Mouse (Mus musculus): ENCODE results near the gene Fbxo6. TPM values are rescaled to one million over a fixed set of nuclear protein-coding genes. Genes with fewer than 3 reads are reported as not detected.

The Fbxo6 gene
- 13.5 and 15.8 TPM in 2 replicates for total RNA-seq (2023)

DNA sequence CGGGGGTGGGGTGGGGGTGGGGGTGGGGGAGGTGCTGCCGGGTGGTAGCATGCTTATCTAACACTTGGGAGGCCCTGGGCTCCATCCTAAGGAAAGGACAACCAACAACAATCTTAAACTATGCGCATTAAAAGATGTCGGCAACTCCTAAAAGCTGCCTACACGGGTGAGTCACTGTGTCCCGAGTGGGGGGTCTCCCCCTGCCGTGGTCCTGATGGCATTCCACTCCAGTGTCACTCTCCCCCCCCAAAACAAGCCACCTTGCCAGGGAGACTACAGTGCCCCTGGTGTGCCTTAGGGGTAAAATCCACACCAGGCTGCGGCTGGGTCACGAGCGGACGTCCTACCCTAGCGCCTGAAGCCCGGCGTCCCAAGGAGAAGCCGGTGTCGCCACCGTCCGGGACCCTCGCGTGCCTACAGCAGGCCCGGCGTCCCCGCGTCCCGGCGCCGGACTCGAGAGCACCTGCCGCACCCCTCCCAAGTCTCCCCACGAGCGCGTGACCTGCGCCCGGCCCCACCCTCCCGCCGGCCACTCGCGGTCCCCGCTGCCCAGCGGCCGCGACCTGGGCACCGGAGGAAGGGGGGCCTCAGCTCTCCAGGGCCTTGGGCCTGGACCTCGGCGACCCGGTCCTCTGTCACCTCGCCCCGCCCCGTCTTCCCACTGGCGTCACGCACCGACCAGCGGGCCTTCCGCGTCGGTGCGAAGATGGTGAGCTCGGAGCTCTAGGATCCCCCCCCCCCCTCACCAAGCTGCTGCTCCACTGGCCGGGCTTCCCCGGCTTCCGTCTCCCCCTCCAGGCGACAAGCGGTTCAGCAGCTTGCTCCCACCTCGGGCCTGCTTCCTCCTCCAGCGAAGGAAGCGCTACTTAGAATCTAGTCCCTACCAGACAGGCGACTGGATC, at the start of gene Fbxo6:
Gene Fbxo6 (minus strand): TSS at position 874 of the 902 bp plus-strand sequence.

DNA sequence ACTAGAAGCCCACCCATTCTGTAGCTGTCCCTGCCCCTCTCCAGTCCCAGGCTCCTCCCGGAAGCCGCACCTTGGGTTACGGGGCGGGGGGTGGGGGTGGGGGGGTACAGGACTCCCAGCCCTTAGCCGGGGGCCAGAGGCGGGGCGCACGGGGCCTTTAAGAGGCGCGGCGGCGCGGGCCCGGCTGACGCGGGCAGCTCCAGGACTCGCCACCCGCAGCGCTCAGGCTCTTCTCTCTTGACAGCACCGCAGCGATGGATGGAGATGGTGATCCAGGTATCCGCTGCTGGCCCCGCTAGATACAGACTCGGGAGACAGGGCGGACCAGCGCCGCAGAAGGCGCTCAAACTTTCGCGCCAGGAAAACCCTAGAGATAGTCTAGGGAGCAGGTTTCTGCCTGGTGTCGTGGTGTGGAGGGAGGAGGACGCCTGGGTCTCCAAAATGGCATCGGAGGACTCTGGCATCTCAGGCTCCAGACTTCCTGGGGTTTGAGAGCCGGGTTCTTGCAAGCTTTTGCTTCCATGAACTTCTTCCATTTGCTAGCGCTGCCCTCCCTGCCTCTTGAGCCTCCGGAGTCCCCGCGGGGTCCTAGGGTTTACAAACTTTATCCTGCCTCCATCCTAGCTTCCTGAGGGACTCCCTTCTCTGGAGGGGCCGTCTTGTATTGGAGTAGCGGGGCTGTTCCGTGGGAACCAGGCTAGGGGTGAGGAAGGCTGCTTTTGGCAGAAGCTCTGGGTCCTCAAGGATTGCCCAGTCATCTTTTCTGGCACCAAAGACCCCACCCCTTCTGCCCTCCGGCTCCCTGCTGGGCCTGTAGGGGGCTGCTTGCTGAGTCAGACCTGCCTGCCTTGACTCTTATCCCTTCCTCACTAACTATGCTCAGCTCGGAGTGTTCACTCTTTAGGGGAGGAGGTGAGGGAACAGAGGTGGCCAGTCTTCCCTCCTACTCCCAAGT, 8.8 kb upstream of the Fbxo6 start, which contains the start of the genes Fbxo44 and Fbxo2:
Gene Fbxo44 (minus strand): TSS at position 47 of the 955 bp plus-strand sequence.
Gene Fbxo2 (plus strand): TSS at position 186 of the 955 bp plus-strand sequence.

DNA sequence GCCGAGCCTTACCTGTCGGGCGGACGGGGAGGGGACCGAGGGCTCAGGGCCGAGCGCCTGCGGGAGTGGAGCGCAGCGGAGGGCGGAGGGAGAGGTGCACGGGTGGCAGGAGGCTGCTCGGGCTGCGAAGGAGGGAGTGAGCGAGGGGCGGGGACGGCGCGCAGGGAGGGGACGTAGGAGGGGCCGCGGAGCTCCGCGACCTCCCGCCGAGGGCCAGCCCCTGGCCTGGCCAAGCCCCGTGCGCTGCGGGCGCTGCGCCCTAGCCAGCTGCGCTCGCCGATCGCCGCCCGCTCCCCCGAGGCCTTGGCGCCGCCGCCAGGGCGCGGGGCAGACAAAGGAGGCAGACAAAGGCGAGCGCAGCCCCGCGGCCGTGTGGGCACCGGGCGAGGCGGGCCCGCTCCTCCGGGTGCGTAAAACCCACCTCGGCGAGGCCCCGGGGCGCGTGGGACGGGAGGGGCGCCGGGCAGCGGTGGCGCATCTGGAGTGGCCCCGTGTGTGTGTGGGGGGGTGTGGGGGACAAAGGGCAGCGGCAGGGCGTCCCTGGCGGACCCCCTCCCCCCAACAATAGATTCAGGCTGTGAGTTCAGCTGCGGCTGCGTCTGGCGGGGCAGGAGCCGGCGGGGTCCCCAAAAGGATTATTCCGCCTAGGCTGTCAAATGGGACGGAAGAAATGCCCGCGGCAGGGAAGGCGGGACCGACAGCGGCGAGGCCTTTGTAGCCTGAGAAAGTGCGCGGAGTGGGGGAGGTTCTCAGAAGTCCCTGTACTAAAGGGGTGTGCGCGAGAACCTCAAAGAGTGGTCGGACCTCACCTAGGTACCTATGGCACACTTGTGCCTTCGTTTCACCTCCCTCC, 21.2 kb downstream of the Fbxo6 start, which contains the start of gene Draxin:
Gene Draxin (minus strand): TSS at position 138 of the 853 bp plus-strand sequence.

DNA sequence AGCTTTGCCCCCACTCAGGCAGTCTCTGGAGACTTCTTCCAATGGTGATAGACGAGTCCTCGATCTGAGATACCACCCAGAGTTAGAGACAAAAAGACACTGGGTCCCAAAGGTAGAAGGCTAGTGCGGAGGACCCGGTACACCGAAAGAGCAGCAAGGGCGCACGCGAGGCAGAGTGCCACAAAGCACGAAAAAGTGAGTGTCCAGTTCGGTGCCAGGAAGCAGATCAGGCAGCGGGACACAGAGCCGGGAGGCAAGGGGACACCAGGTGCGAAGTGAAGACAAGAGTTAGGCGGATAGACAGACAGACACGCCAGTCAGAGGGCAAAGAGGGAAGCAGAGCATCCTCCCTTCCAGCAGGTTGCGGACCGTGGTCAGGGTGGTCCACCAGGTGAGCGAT, 21.8 kb downstream of the Fbxo6 start, which contains the start of gene Mad2l2:
Gene Mad2l2 (plus strand): TSS at position 252 of the 400 bp plus-strand sequence.

Other genes with a start within 250 kb of the Fbxo6 start
- gene Mfn2, start 247.4 kb downstream of the Fbxo6 start, total RNA-seq (2023): 67.5 and 70.7 TPM in 2 replicates
- 19.2 and 20.5 TPM in 2 replicates for gene Plod1, start 215.4 kb downstream of the Fbxo6 start, total RNA-seq (2023)
- 54.9 and 75.9 TPM in 2 replicates for gene 2510039O18Rik, start 211.2 kb downstream of the Fbxo6 start, total RNA-seq (2023)
- not detected in 2 replicates for gene Nppb, start 166.4 kb downstream of the Fbxo6 start, total RNA-seq (2023)
- not detected in 2 replicates for gene Nppa, start 151.4 kb downstream of the Fbxo6 start, total RNA-seq (2023)
- gene Clcn6, start 113.3 kb downstream of the Fbxo6 start, total RNA-seq (2023): 13.2 and 21.3 TPM in 2 replicates
- gene Mthfr, start 113.1 kb downstream of the Fbxo6 start, total RNA-seq (2023): 10.2 and 10.7 TPM in 2 replicates
- gene Agtrap, start 64.1 kb downstream of the Fbxo6 start, total RNA-seq (2023): 72.4 and 83.5 TPM in 2 replicates
- 5.2 and 10.6 TPM in 2 replicates for gene Mad2l2, start 21.8 kb downstream of the Fbxo6 start, total RNA-seq (2023)
- gene Draxin, start 21.4 kb downstream of the Fbxo6 start, total RNA-seq (2023): not detected in 2 replicates
- gene Fbxo44, start 8.3 kb upstream of the Fbxo6 start, total RNA-seq (2023): not detected in 2 replicates
- not detected in 2 replicates for gene Fbxo2, start 8.5 kb upstream of the Fbxo6 start, total RNA-seq (2023)
- not detected in 2 replicates for gene Disp3, start 135.8 kb upstream of the Fbxo6 start, total RNA-seq (2023)

All from neutrophil, adult 65 days (primary cell).